ENCODE assay signal across 20 mouse cellular contexts in genomic region chr13:20539631-20540030, GRCm38 (mm10).
"Had no signal": no experiment of that assay in that cellular context is flagged by ENCODE, and none has a peak within 500 bp of the region (broad histone marks: within the 10 kb centered on the region; RNA-seq: fewer than 3 reads in every experiment).

No protein-coding gene starts in this region.

- H3K27me3 ChIP-seq: limb, embryonic 12.5 days; limb, embryonic 15.5 days; midbrain, embryonic 12.5 days; midbrain, embryonic 15.5 days; neural tube, embryonic 13.5 days; stomach, embryonic 15.5 days had no signal

- DNase-seq: kidney, postnatal 25 days; layer of hippocampus, adult 9-11 months; left cerebral cortex, postnatal 4 days; liver, postnatal 0 days; lung, embryonic 14.5 days; retina, postnatal 1 day; right cerebral cortex, postnatal 25 days; spleen, adult 18-20 months; thymus, postnatal 36 days had no signal

- H3K4me3 ChIP-seq: layer of hippocampus, adult 2 months; limb, embryonic 12.5 days; limb, embryonic 15.5 days; midbrain, embryonic 12.5 days; midbrain, embryonic 15.5 days; neural tube, embryonic 13.5 days; stomach, embryonic 15.5 days had no signal

- H3K27ac ChIP-seq: kidney, postnatal 0 days; layer of hippocampus, adult 2 months; limb, embryonic 12.5 days; limb, embryonic 15.5 days; liver, embryonic 14.5 days; macrophage; midbrain, embryonic 12.5 days; midbrain, embryonic 15.5 days; neural tube, embryonic 13.5 days; stomach, embryonic 15.5 days had no signal

- ATAC-seq: liver, postnatal 0 days; lung, postnatal 0 days had no signal

- H3K4me1 ChIP-seq: limb, embryonic 12.5 days; limb, embryonic 15.5 days; midbrain, embryonic 12.5 days; stomach, embryonic 15.5 days had no signal
